Mouse (Mus musculus): ENCODE results near the gene Uimc1. TPM values are rescaled to one million over a fixed set of nuclear protein-coding genes. Genes with fewer than 3 reads are reported as not detected.

Gene Uimc1
- polyA plus RNA-seq, 1 experiment, result 29.9 TPM

GRCm38 (mm10) chr13:55011103-55011502 is 89.0 kb downstream of the Uimc1 start:
- TF ChIP-seq EP300 (IDR thresholded peaks at IDR 0.05; ENCODE audit: insufficient read depth, low read depth, low read length) (no peak), CTCF (IDR thresholded peaks at IDR 0.05; ENCODE audit: low read depth, low read length) (no peak), POLR2A (IDR thresholded peaks at IDR 0.05; ENCODE audit: insufficient read depth, low read length) (no peak)
- Histone ChIP-seq H3K27ac (ENCODE audit: insufficient read depth, low read length) (no peak overlapping the region), H3K9ac (ENCODE audit: low read depth, poor library complexity, severe bottlenecking) (no peak overlapping the region), H3K4me1 (ENCODE audit: control insufficient read depth, insufficient read depth, low read length) (no peaks in the 10 kb centered on the region), H3K36me3 (ENCODE audit: control insufficient read depth, insufficient read depth, low read length, poor library complexity, severe bottlenecking) (no peaks in the 10 kb centered on the region), H3K27me3 (ENCODE audit: control insufficient read depth, insufficient read depth, low read length, poor library complexity, severe bottlenecking) (no peaks in the 10 kb centered on the region), H3K9me3 (replicated peaks; ENCODE audit: control insufficient read depth, insufficient read depth, low read length, poor library complexity, severe bottlenecking) (no peaks in the 10 kb centered on the region), H3K4me3 (ENCODE audit: low read depth, low read length) (no peak overlapping the region)

DNA sequence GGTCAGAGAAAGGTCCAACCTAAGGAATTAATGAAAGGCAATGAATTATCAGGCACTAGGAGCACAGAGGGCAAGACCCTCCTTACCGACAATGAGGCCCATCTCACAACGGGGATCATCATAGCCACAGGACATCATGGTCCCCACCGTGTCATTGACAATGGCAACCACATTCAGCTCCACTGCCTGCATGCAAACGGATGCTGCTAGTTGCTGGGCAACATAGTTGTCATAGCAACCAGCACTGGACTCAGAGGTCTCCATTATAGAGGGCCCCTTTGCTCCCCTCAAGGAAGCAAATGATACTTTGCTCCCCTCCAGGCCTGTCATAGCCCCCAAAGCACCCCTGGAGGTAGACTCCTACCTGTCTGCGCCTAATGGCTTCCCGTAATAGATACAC is 91.5 kb downstream of the Uimc1 start:
- no peak overlapping the region for H3K4me3 ChIP-seq (ENCODE audit: low read depth, low read length)
- no peaks in the 10 kb centered on the region for H3K36me3 ChIP-seq (ENCODE audit: control insufficient read depth, insufficient read depth, low read length, poor library complexity, severe bottlenecking)
- H3K9ac ChIP-seq (ENCODE audit: low read depth, poor library complexity, severe bottlenecking), result no peak overlapping the region
- H3K4me1 ChIP-seq (ENCODE audit: control insufficient read depth, insufficient read depth, low read length), result no peaks in the 10 kb centered on the region
- TF ChIP-seq CTCF (IDR thresholded peaks at IDR 0.05; ENCODE audit: low read depth, low read length) (no peak), POLR2A (IDR thresholded peaks at IDR 0.05; ENCODE audit: insufficient read depth, low read length) (no peak)
- no peaks in the 10 kb centered on the region for H3K9me3 ChIP-seq (replicated peaks; ENCODE audit: control insufficient read depth, insufficient read depth, low read length, poor library complexity, severe bottlenecking)
- no peaks in the 10 kb centered on the region for H3K27me3 ChIP-seq (ENCODE audit: control insufficient read depth, insufficient read depth, low read length, poor library complexity, severe bottlenecking)
- H3K27ac ChIP-seq (ENCODE audit: insufficient read depth, low read length), result no peak overlapping the region

- no peaks in the 10 kb centered on the region for H3K9me3 ChIP-seq (replicated peaks; ENCODE audit: control insufficient read depth, insufficient read depth, low read length, poor library complexity, severe bottlenecking)
- no peak overlapping the region for H3K9ac ChIP-seq (ENCODE audit: low read depth, poor library complexity, severe bottlenecking)
- H3K36me3 ChIP-seq (ENCODE audit: control insufficient read depth, insufficient read depth, low read length, poor library complexity, severe bottlenecking), result no peaks in the 10 kb centered on the region
- TF ChIP-seq CTCF (IDR thresholded peaks at IDR 0.05; ENCODE audit: low read depth, low read length), result no peak
- no peak for TF ChIP-seq POLR2A (IDR thresholded peaks at IDR 0.05; ENCODE audit: insufficient read depth, low read length)
- no peak for TF ChIP-seq EP300 (IDR thresholded peaks at IDR 0.05; ENCODE audit: insufficient read depth, low read depth, low read length)
- H3K4me1 ChIP-seq (ENCODE audit: control insufficient read depth, insufficient read depth, low read length), result no peaks in the 10 kb centered on the region
- H3K27ac ChIP-seq (ENCODE audit: insufficient read depth, low read length), result no peak overlapping the region
- H3K27me3 ChIP-seq (ENCODE audit: control insufficient read depth, insufficient read depth, low read length, poor library complexity, severe bottlenecking), result no peaks in the 10 kb centered on the region
- H3K4me3 ChIP-seq (ENCODE audit: low read depth, low read length), result no peak overlapping the region
These were observed 93.7 kb downstream of the Uimc1 start for GRCm38 (mm10) chr13:55006415-55006742.

- Histone ChIP-seq H3K9me3 (replicated peaks; ENCODE audit: control insufficient read depth, insufficient read depth, low read length, poor library complexity, severe bottlenecking) (no peaks in the 10 kb centered on the region), H3K9ac (ENCODE audit: low read depth, poor library complexity, severe bottlenecking) (no peak overlapping the region), H3K27me3 (ENCODE audit: control insufficient read depth, insufficient read depth, low read length, poor library complexity, severe bottlenecking) (no peaks in the 10 kb centered on the region), H3K36me3 (ENCODE audit: control insufficient read depth, insufficient read depth, low read length, poor library complexity, severe bottlenecking) (no peaks in the 10 kb centered on the region), H3K4me3 (ENCODE audit: low read depth, low read length) (no peak overlapping the region), H3K27ac (ENCODE audit: insufficient read depth, low read length) (no peak overlapping the region), H3K4me1 (ENCODE audit: control insufficient read depth, insufficient read depth, low read length) (no peaks in the 10 kb centered on the region)
- TF ChIP-seq EP300 (IDR thresholded peaks at IDR 0.05; ENCODE audit: insufficient read depth, low read depth, low read length) (no peak), POLR2A (IDR thresholded peaks at IDR 0.05; ENCODE audit: insufficient read depth, low read length) (no peak), CTCF (IDR thresholded peaks at IDR 0.05; ENCODE audit: low read depth, low read length) (no peak)
These were observed 94.2 kb downstream of the Uimc1 start for GRCm38 (mm10) chr13:55005691-55006414.

DNA sequence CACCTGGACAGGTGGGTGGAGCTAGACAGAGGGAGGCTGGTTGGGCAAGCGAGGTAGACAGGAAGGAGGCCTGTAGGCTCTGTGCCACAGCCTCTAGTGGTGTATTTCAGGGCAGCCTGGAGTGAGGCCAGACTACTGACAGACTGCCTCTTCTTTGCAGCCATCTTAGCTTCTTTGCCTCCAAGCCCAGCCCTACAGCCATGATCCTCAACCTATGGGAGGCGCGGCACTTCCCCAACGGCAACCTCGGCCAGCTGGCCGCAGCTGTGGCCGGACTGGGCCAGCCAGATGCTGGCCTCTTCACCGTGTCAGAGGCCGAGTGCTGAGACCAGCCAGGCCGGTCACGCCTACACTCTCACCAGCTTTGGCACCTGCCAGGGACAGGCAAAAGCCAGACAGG is 95.5 kb downstream of the Uimc1 start:
- Histone ChIP-seq H3K9me3 (replicated peaks; ENCODE audit: control insufficient read depth, insufficient read depth, low read length, poor library complexity, severe bottlenecking) (no peaks in the 10 kb centered on the region), H3K36me3 (ENCODE audit: control insufficient read depth, insufficient read depth, low read length, poor library complexity, severe bottlenecking) (no peaks in the 10 kb centered on the region), H3K4me1 (ENCODE audit: control insufficient read depth, insufficient read depth, low read length) (no peaks in the 10 kb centered on the region), H3K27me3 (ENCODE audit: control insufficient read depth, insufficient read depth, low read length, poor library complexity, severe bottlenecking) (no peaks in the 10 kb centered on the region), H3K9ac (ENCODE audit: low read depth, poor library complexity, severe bottlenecking) (no peak overlapping the region), H3K27ac (ENCODE audit: insufficient read depth, low read length) (no peak overlapping the region), H3K4me3 (ENCODE audit: low read depth, low read length) (no peak overlapping the region)
- TF ChIP-seq CTCF (IDR thresholded peaks at IDR 0.05; ENCODE audit: low read depth, low read length), result no peak
- TF ChIP-seq EP300 (IDR thresholded peaks at IDR 0.05; ENCODE audit: insufficient read depth, low read depth, low read length), result no peak
- no peak for TF ChIP-seq POLR2A (IDR thresholded peaks at IDR 0.05; ENCODE audit: insufficient read depth, low read length)

DNA sequence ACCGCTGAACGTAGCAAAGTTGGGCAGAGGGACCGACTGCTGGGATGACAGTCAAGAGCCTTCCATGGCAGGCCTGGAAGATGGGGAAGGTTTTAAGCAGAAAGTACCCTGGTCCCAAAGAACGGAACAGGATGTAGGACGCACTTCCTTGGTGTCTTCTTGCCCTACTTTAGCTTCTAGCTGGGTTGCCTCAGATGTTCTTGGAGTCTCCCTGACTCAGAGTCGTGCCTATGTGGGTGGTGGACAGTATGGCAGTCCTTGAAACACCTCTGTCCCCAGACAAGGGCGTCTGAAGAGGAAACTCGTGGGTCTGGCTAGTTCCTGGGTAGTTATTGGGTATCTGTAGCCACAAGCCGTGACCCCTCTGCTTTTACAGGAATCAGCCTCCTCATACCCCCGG is 98.0 kb downstream of the Uimc1 start:
- TF ChIP-seq POLR2A (IDR thresholded peaks at IDR 0.05; ENCODE audit: insufficient read depth, low read length), result no peak
- TF ChIP-seq CTCF (IDR thresholded peaks at IDR 0.05; ENCODE audit: low read depth, low read length), result no peak
- TF ChIP-seq EP300 (IDR thresholded peaks at IDR 0.05; ENCODE audit: insufficient read depth, low read depth, low read length), result no peak
- Histone ChIP-seq H3K9ac (ENCODE audit: low read depth, poor library complexity, severe bottlenecking) (no peak overlapping the region), H3K36me3 (ENCODE audit: control insufficient read depth, insufficient read depth, low read length, poor library complexity, severe bottlenecking) (no peaks in the 10 kb centered on the region), H3K27me3 (ENCODE audit: control insufficient read depth, insufficient read depth, low read length, poor library complexity, severe bottlenecking) (no peaks in the 10 kb centered on the region), H3K4me1 (ENCODE audit: control insufficient read depth, insufficient read depth, low read length) (no peaks in the 10 kb centered on the region), H3K27ac (ENCODE audit: insufficient read depth, low read length) (no peak overlapping the region), H3K9me3 (replicated peaks; ENCODE audit: control insufficient read depth, insufficient read depth, low read length, poor library complexity, severe bottlenecking) (no peaks in the 10 kb centered on the region), H3K4me3 (ENCODE audit: low read depth, low read length) (no peak overlapping the region)
